Mouse (Mus musculus) testis, adult 2 months (tissue): ENCODE measurements around the gene Larp1.

Source experiments
- CTCF ChIP-seq: fragments of 200-500 bp; IDR thresholded peaks from 2 replicates; pipeline ENCODE4 v1.5.1; 2012; ENCODE audit warnings: low read depth, mild to moderate bottlenecking, inconsistent platforms, low read length, moderate library complexity; ENCODE audit not compliant: control insufficient read depth, insufficient read depth, insufficient replicate concordance
- POLR2A ChIP-seq: fragments of 200-500 bp; IDR thresholded peaks from 2 replicates; pipeline ENCODE4 v1.6.1; 2012; ENCODE audit warnings: low read depth, mild to moderate bottlenecking, inconsistent platforms, low read length, moderate library complexity; ENCODE audit not compliant: control insufficient read depth

DNA sequence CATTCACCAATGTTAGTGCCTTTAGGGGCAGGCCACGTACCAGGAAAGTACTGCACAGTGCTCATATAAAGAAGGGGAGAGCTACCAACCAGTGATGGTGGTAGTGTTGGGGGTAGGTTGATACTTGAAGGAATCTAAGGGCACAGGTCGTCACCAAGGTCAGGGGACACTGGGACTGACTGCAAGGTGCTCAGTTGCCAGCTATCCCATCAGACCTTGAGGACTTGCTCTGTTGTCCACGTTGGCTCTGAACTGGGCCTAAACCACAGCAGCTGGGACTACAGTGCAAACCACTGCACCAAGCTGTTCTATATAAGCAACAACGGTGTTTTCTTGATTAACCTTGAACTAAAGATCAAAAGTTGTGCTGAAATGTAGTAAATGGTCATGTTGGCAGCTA lies 53.7 kb downstream of the Larp1 start:
- TF ChIP-seq POLR2A, result no peak
- no peak for TF ChIP-seq CTCF
